Mouse (Mus musculus): ENCODE results near the gene Tsr3. TPM values are rescaled to one million over a fixed set of nuclear protein-coding genes. Genes with fewer than 3 reads are reported as not detected.
A peak's percentile ranks its signal among the peaks of the same experiment; 100 is the strongest.

Tsr3 gene
- polyA plus RNA-seq, 1 experiment from 2014 or later = 40.6 TPM

GRCm38 (mm10) chr17:25272951-25273705 lies 33.2 kb downstream of the Tsr3 start:
- ChIA-PET POLR2A (interaction anchor here (0.6 to 1.8 kb wide), 11 partner anchors 8 to 351 kb away, joined by 3 to 7 read pairs (median 3); partner anchors contain the start of genes BC003965, Gnptg and Tsr3), CTCF (interaction anchor here (1.1 kb wide), 1 partner anchor 8 kb away, joined by 4 read pairs; no protein-coding TSS in a partner anchor)
- no peaks in the 10 kb centered on the region for H3K27me3 ChIP-seq
- no peak for TF ChIP-seq CTCF (IDR thresholded peaks at IDR 0.05)
- ATAC-seq (peak; percentile 45), DNase-seq (ENCODE audit: low read depth, low spot score) (no peak)
- in situ Hi-C loops (cut with MboI; ENCODE audit: low pct_unique_long_range_greater_than_20kb) = loop anchor here (5.0 kb wide), 2 partner anchors 81 to 156 kb away; partner anchors contain the start of gene Telo2

GRCm38 (mm10) chr17:25273706-25274501 lies 33.9 kb downstream of the Tsr3 start:
- DNase-seq (ENCODE audit: low read depth, low spot score) = peak; percentile 100
- peak; percentile 87 for TF ChIP-seq CTCF (IDR thresholded peaks at IDR 0.05)
- in situ Hi-C loops (cut with MboI; ENCODE audit: low pct_unique_long_range_greater_than_20kb) = loop anchor here (5.0 kb wide), 2 partner anchors 82 to 157 kb away; partner anchors contain the start of gene Telo2
- ChIA-PET CTCF (interaction anchor here (1.0 to 1.8 kb wide), 4 partner anchors 9 to 90 kb away, joined by 3 to 9 read pairs (median 4); no protein-coding TSS in a partner anchor), POLR2A (interaction anchor here (0.5 to 1.8 kb wide), 10 partner anchors 9 to 200 kb away, joined by 3 to 7 read pairs (median 4); partner anchors contain the start of gene BC003965)
- H3K27me3 ChIP-seq = peaks cover 3% of the 10 kb centered on the region
- ATAC-seq = peak; percentile 31

GRCm38 (mm10) chr17:25274571-25275346 lies 34.8 kb downstream of the Tsr3 start, which contains the start of gene Ube2i:
Gene Ube2i, minus strand, starts transcription at chr17:25274622.
- TF ChIP-seq CTCF (IDR thresholded peaks at IDR 0.05) = no peak
- in situ Hi-C loops (cut with MboI; ENCODE audit: low pct_unique_long_range_greater_than_20kb) = loop anchor here (5.0 kb wide), 2 partner anchors 82 to 157 kb away; partner anchors contain the start of gene Telo2
- ATAC-seq = no peak
- peaks cover 9% of the 10 kb centered on the region for H3K27me3 ChIP-seq
- ChIA-PET CTCF (interaction anchor here (0.9 to 1.8 kb wide), 4 partner anchors 9 to 91 kb away, joined by 3 to 9 read pairs (median 4); no protein-coding TSS in a partner anchor), POLR2A (interaction anchor here (0.5 to 0.6 kb wide), 2 partner anchors 26 to 44 kb away, joined by 6 read pairs; no protein-coding TSS in a partner anchor)
- no peak for DNase-seq (ENCODE audit: low read depth, low spot score)

- CTCF ChIA-PET = interaction anchor here (1.8 kb wide), 1 partner anchor 10 kb away, joined by 9 read pairs; no protein-coding TSS in a partner anchor
- no peak for TF ChIP-seq CTCF (IDR thresholded peaks at IDR 0.05)
- peaks cover 14% of the 10 kb centered on the region for H3K27me3 ChIP-seq
- DNase-seq (ENCODE audit: low read depth, low spot score) = no peak
- no peak for ATAC-seq
- in situ Hi-C loops (cut with MboI; ENCODE audit: low pct_unique_long_range_greater_than_20kb) = no loop called here
- POLR2A ChIA-PET = no interaction called here
Measured at GRCm38 (mm10) chr17:25275833-25276232, 35.9 kb downstream of the Tsr3 start.

- no peak for TF ChIP-seq CTCF (IDR thresholded peaks at IDR 0.05)
- CTCF ChIA-PET = no interaction called here
- in situ Hi-C loops (cut with MboI; ENCODE audit: low pct_unique_long_range_greater_than_20kb) = no loop called here
- POLR2A ChIA-PET = no interaction called here
- DNase-seq (ENCODE audit: low read depth, low spot score) (no peak), ATAC-seq (no peak)
- peaks cover 20% of the 10 kb centered on the region for H3K27me3 ChIP-seq
Measured at GRCm38 (mm10) chr17:25282133-25282532, 42.2 kb downstream of the Tsr3 start.

- ChIA-PET POLR2A (interaction anchor here (1.0 kb wide), 1 partner anchor 12 kb away, joined by 3 read pairs; no protein-coding TSS in a partner anchor), CTCF (interaction anchor here (0.8 to 3.0 kb wide), 5 partner anchors 10 to 136 kb away, joined by 3 to 9 read pairs (median 3); partner anchors contain the start of gene Ube2i)
- in situ Hi-C loops (cut with MboI; ENCODE audit: low pct_unique_long_range_greater_than_20kb) = no loop called here
- peaks cover 10% of the 10 kb centered on the region for H3K27me3 ChIP-seq
- ATAC-seq (peak; percentile 67), DNase-seq (ENCODE audit: low read depth, low spot score) (no peak)
- peak; percentile 92 for TF ChIP-seq CTCF (IDR thresholded peaks at IDR 0.05)
Measured at GRCm38 (mm10) chr17:25285033-25285432, 45.1 kb downstream of the Tsr3 start.

GRCm38 (mm10) chr17:25288842-25289241 lies 48.9 kb downstream of the Tsr3 start:
- ATAC-seq = no peak
- in situ Hi-C loops (cut with MboI; ENCODE audit: low pct_unique_long_range_greater_than_20kb) = no loop called here
- ChIA-PET POLR2A (no interaction called here), CTCF (interaction anchor here (1.1 kb wide), 1 partner anchor 172 kb away, joined by 4 read pairs; no protein-coding TSS in a partner anchor)
- peaks cover 18% of the 10 kb centered on the region for H3K27me3 ChIP-seq
- DNase-seq (ENCODE audit: low read depth, low spot score) = no peak
- peak; percentile 79 for TF ChIP-seq CTCF (IDR thresholded peaks at IDR 0.05)

- in situ Hi-C loops (cut with MboI; ENCODE audit: low pct_unique_long_range_greater_than_20kb) = no loop called here
- POLR2A ChIA-PET = no interaction called here
- TF ChIP-seq CTCF (IDR thresholded peaks at IDR 0.05) = no peak
- ATAC-seq = no peak
- CTCF ChIA-PET = no interaction called here
- H3K27me3 ChIP-seq = peaks cover 23% of the 10 kb centered on the region
- no peak for DNase-seq (ENCODE audit: low read depth, low spot score)
Measured at GRCm38 (mm10) chr17:25290411-25290810, 50.4 kb downstream of the Tsr3 start.

Other genes starting within 250 kb of the Tsr3 start
- 14.6 TPM for gene Cramp1l, start 224.4 kb upstream of the Tsr3 start, polyA plus RNA-seq (2021)
- 24.5 TPM for gene Ift140, start 224.1 kb upstream of the Tsr3 start, polyA plus RNA-seq (2021)
- 0.14 TPM for gene Tmem204, start 156.6 kb upstream of the Tsr3 start, polyA plus RNA-seq (2021)
- 26.7 TPM for gene Telo2, start 124.2 kb upstream of the Tsr3 start, polyA plus RNA-seq (2021)
- 0.05 TPM for gene Ptx4, start 119.4 kb upstream of the Tsr3 start, polyA plus RNA-seq (2021)
- 47.5 TPM for gene Clcn7, start 106.8 kb upstream of the Tsr3 start, polyA plus RNA-seq (2021)
- 0.32 TPM for gene Ccdc154, start 77.7 kb upstream of the Tsr3 start, polyA plus RNA-seq (2021)
- not detected for gene Gm38655, start 64.7 kb upstream of the Tsr3 start, polyA plus RNA-seq (2021)
- gene BC003965, start 55.6 kb upstream of the Tsr3 start, polyA plus RNA-seq (2021) = 14.8 TPM
- 9.8 TPM for gene Unkl, start 51.8 kb upstream of the Tsr3 start, polyA plus RNA-seq (2021)
- 43.1 TPM for gene Gnptg, start within 50 bp of the Tsr3 start, polyA plus RNA-seq (2021)
- gene Baiap3, start 16.2 kb downstream of the Tsr3 start, polyA plus RNA-seq (2021) = 0.12 TPM
- gene Ube2i, start 34.5 kb downstream of the Tsr3 start, polyA plus RNA-seq (2021) = 437 TPM
- gene Prss34, start 58.2 kb downstream of the Tsr3 start, polyA plus RNA-seq (2021) = not detected
- not detected for gene Prss28, start 68.5 kb downstream of the Tsr3 start, polyA plus RNA-seq (2021)
- not detected for gene Prss29, start 78.5 kb downstream of the Tsr3 start, polyA plus RNA-seq (2021)
- gene Tpsab1, start 105.4 kb downstream of the Tsr3 start, polyA plus RNA-seq (2021) = not detected
- gene Tpsb2, start 126.1 kb downstream of the Tsr3 start, polyA plus RNA-seq (2021) = not detected
- gene Tpsg1, start 129.1 kb downstream of the Tsr3 start, polyA plus RNA-seq (2021) = not detected
- 0.23 TPM for gene Cacna1h, start 193.6 kb downstream of the Tsr3 start, polyA plus RNA-seq (2021)
- gene Tekt4, start 214.4 kb downstream of the Tsr3 start, polyA plus RNA-seq (2021) = not detected

All from Patski (cell line).